Mouse (Mus musculus): Measurements from ENCODE around the gene Zfp553.

Zfp553 gene

GRCm38 (mm10) chr7:127243870-127244657, 11.2 kb downstream of the Zfp553 start, which contains the start of gene Zfp771:
Gene Zfp771, plus strand, starts transcription at chr7:127244274.
- no peak for TF ChIP-seq GATA4 (IDR thresholded peaks at IDR 0.05; ENCODE audit: insufficient replicate concordance, low read length)

GRCm38 (mm10) chr7:127244658-127245510, 12.0 kb downstream of the Zfp553 start:
- no peak for TF ChIP-seq GATA4 (IDR thresholded peaks at IDR 0.05; ENCODE audit: insufficient replicate concordance, low read length)

- TF ChIP-seq GATA4 (IDR thresholded peaks at IDR 0.05; ENCODE audit: insufficient replicate concordance, low read length): no peak
Measured at GRCm38 (mm10) chr7:127252414-127252813, 19.6 kb downstream of the Zfp553 start.

- TF ChIP-seq GATA4 (IDR thresholded peaks at IDR 0.05; ENCODE audit: insufficient replicate concordance, low read length): no peak
Measured at GRCm38 (mm10) chr7:127253341-127253740, 20.5 kb downstream of the Zfp553 start.

- TF ChIP-seq GATA4 (IDR thresholded peaks at IDR 0.05; ENCODE audit: insufficient replicate concordance, low read length): no peak; the same call in 1 of the 2 replicates
Measured at GRCm38 (mm10) chr7:127253821-127254769, 21.2 kb downstream of the Zfp553 start.

GRCm38 (mm10) chr7:127255008-127255407, 22.1 kb downstream of the Zfp553 start:
- no peak for TF ChIP-seq GATA4 (IDR thresholded peaks at IDR 0.05; ENCODE audit: insufficient replicate concordance, low read length)

GRCm38 (mm10) chr7:127255965-127256364, 23.1 kb downstream of the Zfp553 start:
- TF ChIP-seq GATA4 (IDR thresholded peaks at IDR 0.05; ENCODE audit: insufficient replicate concordance, low read length): no peak

GRCm38 (mm10) chr7:127256518-127256917, 23.7 kb downstream of the Zfp553 start:
- TF ChIP-seq GATA4 (IDR thresholded peaks at IDR 0.05; ENCODE audit: insufficient replicate concordance, low read length): no peak

- TF ChIP-seq GATA4 (IDR thresholded peaks at IDR 0.05; ENCODE audit: insufficient replicate concordance, low read length): no peak
Measured at GRCm38 (mm10) chr7:127259186-127259905, 26.5 kb downstream of the Zfp553 start.

- TF ChIP-seq GATA4 (IDR thresholded peaks at IDR 0.05; ENCODE audit: insufficient replicate concordance, low read length): no peak
Measured at GRCm38 (mm10) chr7:127260309-127261111, 27.6 kb downstream of the Zfp553 start, which contains the start of gene Dctpp1. Gene Dctpp1, minus strand, starts transcription at chr7:127260709.

- no peak for TF ChIP-seq GATA4 (IDR thresholded peaks at IDR 0.05; ENCODE audit: insufficient replicate concordance, low read length)
Measured at GRCm38 (mm10) chr7:127262218-127262961, 29.5 kb downstream of the Zfp553 start.

GRCm38 (mm10) chr7:127263526-127263925, 30.7 kb downstream of the Zfp553 start:
- TF ChIP-seq GATA4 (IDR thresholded peaks at IDR 0.05; ENCODE audit: insufficient replicate concordance, low read length): no peak

- TF ChIP-seq GATA4 (IDR thresholded peaks at IDR 0.05; ENCODE audit: insufficient replicate concordance, low read length): no peak
Measured at GRCm38 (mm10) chr7:127270256-127270655, 37.4 kb downstream of the Zfp553 start.

Measured in liver, adult (tissue).